Mouse (Mus musculus) adrenal gland, postnatal 14 days (tissue): ENCODE results near the gene Emp2. TPM values are rescaled to one million over a fixed set of nuclear protein-coding genes. Genes with fewer than 3 reads are reported as not detected.

Experiments used
- DNase-seq: peaks from one replicate; pipeline ENCODE4 v3.0.0; 2021; ENCODE audit warnings: mixed read lengths
- long read RNA-seq, 2 experiments: library from polyadenylated mRNA; stranded (forward); transcript quantifications; one replicate each; pipeline ENCODE4 v2.0.0; 2021
- total RNA-seq: library from RNA; stranded (reverse); gene quantifications from 2 replicates; pipeline ENCODE4 v1.2.3, GENCODE M21; 2021

The Emp2 gene
- 8.3 and 8.5 TPM in 2 replicates for total RNA-seq
- long read RNA-seq, experiment 1, transcript Emp2-201 (5 exons, 3,440 nt): major isoform, 10 of 11 reads
- long read RNA-seq, experiment 1, partial matches to known transcripts: 0 of 11 reads
- long read RNA-seq, experiment 1, other reads (novel, unspliced or antisense): 1 of 11 reads
- long read RNA-seq, experiment 2, transcript Emp2-201 (5 exons, 3,440 nt): major isoform, 7 of 9 reads
- long read RNA-seq, experiment 2, partial matches to known transcripts: 0 of 9 reads
- long read RNA-seq, experiment 2, other reads (novel, unspliced or antisense): 2 of 9 reads

DNA sequence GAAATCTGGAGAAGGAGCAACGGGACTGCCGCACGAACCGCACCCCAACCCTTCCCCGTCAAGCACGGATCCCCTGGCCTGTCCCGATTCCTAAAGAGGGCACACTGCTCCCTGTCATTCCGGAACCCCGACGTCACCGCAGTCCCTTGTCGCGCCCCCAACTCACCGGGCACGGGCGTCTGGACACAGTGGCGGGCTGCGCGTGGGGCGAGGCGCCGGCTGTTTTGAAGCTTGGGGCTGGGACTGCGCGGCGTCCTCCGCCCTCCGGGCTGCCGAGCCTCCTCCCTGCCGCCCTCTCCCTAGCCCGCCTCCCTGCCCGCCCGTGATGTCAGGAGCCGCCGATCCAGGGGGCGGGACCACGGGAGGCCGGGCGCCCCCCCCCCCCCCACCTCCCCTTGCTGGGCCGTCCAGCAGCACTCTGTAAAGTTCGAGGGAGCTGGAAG is at the start of gene Emp2:
Gene Emp2, minus strand, starts transcription at position 323 of the 443 bp plus-strand sequence.
- peak; percentile 80 for DNase-seq

- no peak for DNase-seq
These were observed 49.3 kb upstream of the Emp2 start for GRCm38 (mm10) chr16:10363061-10363460.

DNA sequence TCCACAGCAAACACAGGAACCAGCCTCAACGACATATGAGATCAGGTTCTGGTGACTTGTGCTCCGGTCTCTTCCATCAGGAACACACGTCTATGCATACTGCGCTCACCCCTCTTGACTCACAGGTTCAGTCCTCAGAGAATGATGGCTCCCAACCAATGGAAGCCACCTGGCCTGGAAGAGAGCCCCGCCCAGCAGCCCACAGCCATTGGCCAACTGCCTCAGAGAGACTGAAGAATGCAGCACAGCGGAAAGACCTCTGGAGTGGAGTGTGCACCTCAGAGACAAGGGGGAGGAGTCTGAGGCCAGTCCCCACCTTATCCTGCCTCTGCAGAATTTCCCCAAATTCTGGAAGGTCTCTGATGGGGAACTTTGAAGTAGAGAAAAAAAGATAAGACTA is 45.5 kb upstream of the Emp2 start:
- DNase-seq: no peak

DNA sequence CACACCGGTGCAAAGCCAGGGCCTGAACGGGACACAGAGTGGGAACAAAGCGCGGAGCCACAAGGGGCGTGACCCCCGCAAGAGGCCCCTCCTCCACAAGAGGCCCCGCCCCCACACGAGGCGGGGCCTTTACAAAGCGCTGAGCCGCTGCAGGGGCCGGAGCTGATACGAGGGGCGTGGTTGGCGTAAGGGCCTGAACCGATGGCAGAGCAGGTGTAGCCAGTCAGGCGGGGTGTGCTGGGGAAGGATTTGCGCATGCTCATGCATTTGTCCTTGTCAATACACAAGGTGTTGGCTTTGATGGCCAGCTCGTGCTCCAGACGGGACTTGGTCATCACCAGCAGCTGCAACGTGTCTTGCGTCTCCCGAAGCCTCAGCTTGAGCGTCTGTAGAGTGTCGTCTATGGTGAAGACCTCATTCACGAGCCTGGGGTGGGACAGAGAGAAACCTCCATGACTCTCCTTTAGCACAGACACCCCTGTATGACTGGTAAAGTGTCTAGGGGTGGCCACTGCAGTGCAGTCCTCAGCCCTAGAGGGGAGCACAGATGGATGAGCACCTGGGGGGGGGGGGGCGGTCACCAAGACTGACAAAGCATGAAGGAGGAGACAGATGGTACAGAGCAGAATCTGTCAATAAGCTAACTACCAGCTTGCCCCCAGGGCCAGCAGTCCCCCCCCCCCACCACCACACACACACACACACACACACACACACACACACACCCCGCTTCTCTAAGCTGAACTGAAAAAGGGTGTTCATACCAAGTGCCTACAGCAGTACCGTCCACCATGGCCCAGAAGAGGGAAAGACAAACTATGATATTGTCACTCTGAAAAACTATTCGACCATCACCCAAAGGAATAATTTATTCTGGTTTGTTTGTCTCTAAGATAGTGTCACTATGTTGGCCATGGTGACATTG is 44.5 kb upstream of the Emp2 start:
- DNase-seq: peak; percentile 52

DNA sequence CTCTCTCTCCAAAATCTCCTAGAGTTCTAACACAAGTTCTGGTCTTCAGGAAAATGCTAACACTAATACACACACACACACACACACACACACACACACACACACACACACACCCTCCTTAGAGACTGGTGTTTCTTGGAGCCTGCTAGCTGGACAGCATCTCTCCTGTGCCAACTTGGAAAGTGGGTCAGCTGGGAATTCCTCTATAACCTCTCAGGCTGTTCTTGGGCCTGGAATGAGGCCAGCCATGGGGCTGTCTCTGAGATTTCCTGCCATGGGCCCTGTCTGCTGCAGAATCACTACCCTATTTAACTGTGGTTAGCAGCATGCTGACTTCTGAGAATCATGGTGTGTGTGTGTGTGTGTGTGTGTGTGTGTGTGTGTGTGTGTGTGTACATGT is 41.2 kb upstream of the Emp2 start:
- peak; percentile 75 for DNase-seq

- no peak for DNase-seq
These were observed 37.4 kb upstream of the Emp2 start for GRCm38 (mm10) chr16:10351050-10351636.

GRCm38 (mm10) chr16:10349876-10350275 is 36.1 kb upstream of the Emp2 start:
- peak; percentile 59 for DNase-seq

DNA sequence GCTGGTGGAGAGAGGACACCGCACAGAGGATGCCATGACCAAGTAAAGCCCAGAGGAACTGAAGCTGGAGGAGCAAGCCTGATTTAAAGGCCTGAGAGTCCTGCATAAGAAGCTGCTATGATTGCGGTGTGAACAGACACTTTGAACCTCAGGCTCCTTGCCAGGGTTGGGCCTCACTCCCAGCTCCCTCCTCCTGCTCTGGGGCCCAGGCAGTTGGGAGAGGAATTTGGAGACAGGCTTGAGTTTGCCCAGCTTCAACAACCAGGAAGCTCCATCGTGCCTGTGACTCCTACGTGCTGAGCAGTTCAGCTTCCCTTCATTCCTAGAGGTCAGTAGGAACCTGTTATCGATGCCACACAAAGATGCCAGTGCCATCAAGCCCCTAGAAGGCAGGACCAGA is 35.7 kb upstream of the Emp2 start:
- peak; percentile 39 for DNase-seq

- DNase-seq: peak; percentile 52
These were observed 33.8 kb upstream of the Emp2 start for GRCm38 (mm10) chr16:10347551-10347950.

GRCm38 (mm10) chr16:10341110-10341509 is 27.3 kb upstream of the Emp2 start:
- DNase-seq: no peak

DNA sequence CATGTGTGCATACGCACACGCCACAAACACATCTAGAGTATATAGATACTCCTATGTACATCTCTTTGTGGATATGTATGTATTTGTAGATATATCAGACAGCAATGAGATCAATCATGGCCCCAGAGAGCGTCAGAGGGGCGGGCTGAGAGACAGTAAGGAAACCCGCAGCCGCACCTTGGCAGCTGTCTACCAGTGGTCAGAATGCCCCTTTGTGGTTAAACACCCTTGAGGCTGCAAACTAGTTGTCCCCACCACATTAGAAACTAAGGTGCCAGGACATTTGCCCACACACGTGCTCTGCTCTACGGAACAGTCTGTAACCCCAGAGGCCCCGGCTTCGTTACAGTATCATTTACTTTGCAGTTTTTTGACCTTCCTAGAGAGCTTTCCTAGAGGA is 26.2 kb upstream of the Emp2 start:
- no peak for DNase-seq

- DNase-seq: no peak
These were observed 24.8 kb upstream of the Emp2 start for GRCm38 (mm10) chr16:10338601-10339000.

DNA sequence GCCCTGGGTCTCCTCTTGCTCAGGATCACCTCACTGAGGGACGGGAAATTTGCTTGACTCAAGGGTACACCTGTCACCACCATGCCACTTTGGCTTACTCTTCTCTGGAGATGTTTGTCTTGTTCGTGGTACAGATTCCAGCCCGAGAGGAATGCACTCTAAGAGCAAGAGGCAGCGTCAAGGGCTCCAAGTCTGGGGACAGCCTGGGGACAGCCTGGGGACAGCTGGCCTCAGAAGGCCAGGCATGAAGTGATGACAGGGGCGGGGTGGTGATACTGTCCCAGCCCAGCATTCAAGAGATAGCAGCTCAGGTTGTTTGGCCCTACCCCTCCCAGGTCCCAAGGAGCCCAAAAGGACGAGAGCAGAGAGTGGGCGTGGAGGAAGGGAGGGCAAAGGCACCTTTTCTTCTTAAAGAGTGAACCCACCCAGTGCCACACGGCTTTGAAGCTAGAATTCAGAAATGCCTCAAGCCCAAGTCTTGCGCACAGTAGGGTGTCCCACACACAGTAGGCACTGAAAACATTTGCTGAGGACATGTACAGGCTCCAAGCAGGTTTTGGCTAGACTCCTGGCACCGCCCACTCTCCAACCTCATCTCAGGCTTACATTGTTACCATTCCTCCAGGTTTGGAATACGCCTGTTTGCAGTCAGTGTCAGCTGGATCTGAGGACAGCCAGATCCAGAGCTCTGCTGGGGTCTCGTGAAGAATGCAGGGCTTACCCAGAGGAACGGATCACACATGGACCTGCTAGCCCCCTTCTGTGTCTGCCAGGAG is 23.8 kb upstream of the Emp2 start:
- DNase-seq: no peak

DNA sequence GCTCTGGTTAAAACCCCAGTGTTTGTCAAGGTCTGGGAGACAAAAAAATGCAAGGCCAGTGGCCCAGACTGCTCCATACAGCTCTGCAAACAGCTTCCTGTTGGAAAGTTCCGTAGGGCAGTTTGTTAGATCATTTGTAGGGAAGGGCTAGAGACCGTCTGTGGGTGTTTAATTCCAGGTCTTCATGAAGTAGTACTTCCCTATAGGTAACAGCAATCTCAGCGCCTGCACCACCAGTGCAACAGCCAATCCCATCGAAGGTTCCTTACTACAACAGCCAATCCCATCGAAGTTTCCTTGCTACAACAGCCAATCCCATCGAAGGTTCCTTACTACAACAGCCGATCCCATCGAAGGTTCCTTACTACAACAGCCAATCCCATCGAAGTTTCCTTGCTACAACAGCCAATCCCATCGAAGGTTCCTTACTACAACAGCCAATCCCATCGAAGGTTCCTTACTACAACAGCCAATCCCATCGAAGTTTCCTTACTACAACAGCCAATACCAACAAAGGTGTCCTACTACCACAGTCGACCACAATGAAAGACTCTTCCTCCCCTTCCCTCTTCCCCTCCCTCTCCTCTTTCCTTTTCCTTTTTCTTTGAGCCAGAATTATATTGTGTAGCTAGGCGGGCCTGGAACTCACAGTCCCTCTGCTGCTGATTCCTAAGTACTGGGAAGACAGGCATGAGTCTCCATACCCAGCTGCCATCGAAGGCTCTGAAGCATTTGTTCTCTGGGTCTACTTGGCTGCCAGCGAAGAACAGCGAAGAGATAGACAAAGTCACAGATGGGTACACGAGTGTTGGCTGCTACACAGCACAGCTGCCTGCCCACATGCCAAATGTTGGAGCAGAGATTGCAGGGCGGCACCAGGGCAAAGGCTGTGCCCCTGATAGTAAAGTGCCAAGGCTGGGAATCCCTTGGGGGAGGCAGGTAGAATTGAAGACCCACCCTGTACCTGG is 23.0 kb upstream of the Emp2 start:
- peak; percentile 24 for DNase-seq

- no peak for DNase-seq
These were observed 22.2 kb upstream of the Emp2 start for GRCm38 (mm10) chr16:10335953-10336352.

DNA sequence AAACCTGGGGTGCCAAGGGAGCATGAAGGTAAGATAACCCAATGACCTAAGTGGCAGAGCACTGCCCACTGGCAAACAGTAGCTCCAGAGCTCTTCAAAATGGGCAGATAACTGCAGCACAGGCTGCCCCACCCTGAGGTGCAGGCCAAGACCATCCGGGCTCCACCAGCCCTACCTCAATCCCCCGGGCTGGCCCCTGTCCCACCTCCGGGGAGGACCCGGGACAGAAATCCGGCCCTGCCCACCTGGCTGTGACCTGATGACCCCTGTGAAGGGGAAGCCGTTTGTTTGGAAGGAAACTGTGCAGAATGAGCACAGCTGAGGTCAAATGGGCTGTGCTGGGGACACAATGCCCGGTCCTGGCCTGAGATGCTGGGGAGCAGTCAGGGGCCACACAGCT is 19.0 kb upstream of the Emp2 start:
- no peak for DNase-seq

- no peak for DNase-seq
These were observed 17.1 kb upstream of the Emp2 start for GRCm38 (mm10) chr16:10330586-10331495.

GRCm38 (mm10) chr16:10327563-10328333 is 14.0 kb upstream of the Emp2 start:
- DNase-seq: no peak
